Mouse (Mus musculus): ENCODE measurements around the gene Colec11.

- no peak for TF ChIP-seq CTCF (IDR thresholded peaks at IDR 0.05; ENCODE audit: borderline replicate concordance, insufficient read depth, low read length)
- TF ChIP-seq POLR2A (IDR thresholded peaks at IDR 0.05; ENCODE audit: low read depth, low read length): no peak
These were observed 45.0 kb downstream of the Colec11 start for GRCm38 (mm10) chr12:28578147-28578546.
